Mouse (Mus musculus) forebrain, embryonic 12.5 days (tissue): ENCODE measurements at regions not wholly inside any gene's neighbourhood (a gene's known extent, or its start where the extent isn't known, plus 50 kb on each side); places are given as distances from the start of the nearest gene placed in this dataset.

ENCODE experiments used
- ATAC-seq: fragments of 200-750 bp; cut with Nextera tagmentation; 2 replicates; pipeline ENCODE4 v1.8.0; 2017; ENCODE audit warnings: moderate TSS enrichment; ENCODE audit not compliant: low FRiP score
- H3K27ac ChIP-seq: fragments of 300-500 bp; sonication (generic); 2 replicates; pipeline ENCODE4 v1.5.1; 2016; ENCODE audit warnings: mild to moderate bottlenecking
- H3K27me3 ChIP-seq: fragments of 300-500 bp; sonication (generic); 2 replicates; pipeline ENCODE4 v1.6.1; 2016; ENCODE audit warnings: mild to moderate bottlenecking
- H3K36me3 ChIP-seq: fragments of 300-500 bp; sonication (generic); replicated peaks from 2 replicates; pipeline ENCODE4 v1.6.1; 2016; ENCODE audit warnings: mild to moderate bottlenecking
- H3K4me1 ChIP-seq: fragments of 300-500 bp; sonication (generic); 2 replicates; pipeline ENCODE4 v1.6.1; 2016
- H3K4me2 ChIP-seq: fragments of 300-500 bp; sonication (generic); 2 replicates; pipeline ENCODE4 v1.6.1; 2016; ENCODE audit warnings: mild to moderate bottlenecking, moderate library complexity
- H3K4me3 ChIP-seq: fragments of 300-500 bp; sonication (generic); replicated peaks from 2 replicates; pipeline ENCODE4 v1.5.1; 2016; ENCODE audit warnings: mild to moderate bottlenecking
- H3K9ac ChIP-seq: fragments of 300-500 bp; sonication (generic); 2 replicates; pipeline ENCODE4 v1.6.1; 2016; ENCODE audit warnings: mild to moderate bottlenecking
- H3K9me3 ChIP-seq: fragments of 300-500 bp; sonication (generic); 2 replicates; pipeline ENCODE4 v1.6.1; 2016
- WGBS: fragments of 180-500 bp; shearing (Covaris S2); methylation state at CpG from one replicate; pipeline ENCODE4 v1.1.7; 2016; 5-methylcytosine and 5-hydroxymethylcytosine counted together

GRCm38 (mm10) chr12:71370091-71370490 lies 60.4 kb downstream of the Dact1 start:
- no peaks in the 10 kb centered on the region for H3K9me3 ChIP-seq
- no peak overlapping the region for H3K4me2 ChIP-seq
- H3K27ac ChIP-seq: no peak overlapping the region
- no peaks in the 10 kb centered on the region; the same call in 1 of the 2 replicates for H3K27me3 ChIP-seq
- WGBS: 62% methylated on average over 5 of the region's 5 CpGs
- no peak overlapping the region for H3K4me3 ChIP-seq
- no peak for ATAC-seq
- peaks cover 8% of the 10 kb centered on the region; the same call in 1 of the 2 replicates for H3K4me1 ChIP-seq
- H3K36me3 ChIP-seq: no peaks in the 10 kb centered on the region
- H3K9ac ChIP-seq: no peak overlapping the region

GRCm38 (mm10) chr12:71371948-71372347 lies 62.3 kb downstream of the Dact1 start:
- 71% methylated on average over 5 of the region's 5 CpGs for WGBS

GRCm38 (mm10) chr12:71373633-71374032 lies 63.9 kb downstream of the Dact1 start:
- H3K9ac ChIP-seq: no peak overlapping the region
- no peaks in the 10 kb centered on the region for H3K36me3 ChIP-seq
- H3K27me3 ChIP-seq: no peaks in the 10 kb centered on the region; the same call in 1 of the 2 replicates
- no peak overlapping the region for H3K4me2 ChIP-seq
- no peak overlapping the region for H3K27ac ChIP-seq
- WGBS: 70% methylated on average over 2 of the region's 2 CpGs
- ATAC-seq: no peak
- H3K4me1 ChIP-seq: peaks cover 10% of the 10 kb centered on the region; the same call in 1 of the 2 replicates
- H3K9me3 ChIP-seq: no peaks in the 10 kb centered on the region
- H3K4me3 ChIP-seq: no peak overlapping the region

More at GRCm38 (mm10) chr12:71371948-71372347, 62.3 kb downstream of the Dact1 start:
- Histone ChIP-seq H3K27me3 (no peaks in the 10 kb centered on the region; the same call in 1 of the 2 replicates), H3K4me3 (no peak overlapping the region), H3K4me2 (no peak overlapping the region), H3K9me3 (no peaks in the 10 kb centered on the region), H3K9ac (no peak overlapping the region), H3K36me3 (no peaks in the 10 kb centered on the region), H3K4me1 (peaks cover 8% of the 10 kb centered on the region; the same call in 1 of the 2 replicates), H3K27ac (no peak overlapping the region)
- ATAC-seq: no peak

- H3K4me2 ChIP-seq: no peak overlapping the region
- H3K4me3 ChIP-seq: no peak overlapping the region
- H3K9ac ChIP-seq: no peak overlapping the region
- 61% methylated on average over 8 of the region's 8 CpGs for WGBS
- H3K9me3 ChIP-seq: no peaks in the 10 kb centered on the region
- peaks cover 10% of the 10 kb centered on the region; the same call in 1 of the 2 replicates for H3K4me1 ChIP-seq
- no peaks in the 10 kb centered on the region for H3K36me3 ChIP-seq
- no peak for ATAC-seq
- H3K27me3 ChIP-seq: no peaks in the 10 kb centered on the region; the same call in 1 of the 2 replicates
- no peak overlapping the region for H3K27ac ChIP-seq
Measured at GRCm38 (mm10) chr12:71376446-71376845, 66.8 kb downstream of the Dact1 start.

- no peaks in the 10 kb centered on the region; the same call in 1 of the 2 replicates for H3K27me3 ChIP-seq
- H3K4me1 ChIP-seq: peaks cover 10% of the 10 kb centered on the region; the same call in 1 of the 2 replicates
- H3K36me3 ChIP-seq: no peaks in the 10 kb centered on the region
- ATAC-seq: no peak
- H3K4me2 ChIP-seq: no peak overlapping the region
- no peak overlapping the region for H3K9ac ChIP-seq
- WGBS: 70% methylated on average over 9 of the region's 9 CpGs
- H3K9me3 ChIP-seq: no peaks in the 10 kb centered on the region
- no peak overlapping the region for H3K27ac ChIP-seq
- no peak overlapping the region for H3K4me3 ChIP-seq
Measured at GRCm38 (mm10) chr12:71376966-71377365, 67.3 kb downstream of the Dact1 start.

GRCm38 (mm10) chr12:71379626-71380423 lies 70.1 kb downstream of the Dact1 start:
- Histone ChIP-seq H3K4me2 (no peak overlapping the region), H3K27ac (no peak overlapping the region), H3K36me3 (no peaks in the 10 kb centered on the region), H3K27me3 (no peaks in the 10 kb centered on the region; the same call in 1 of the 2 replicates), H3K4me1 (peaks cover 7% of the 10 kb centered on the region; the same call in 1 of the 2 replicates), H3K9ac (no peak overlapping the region), H3K4me3 (no peak overlapping the region), H3K9me3 (no peaks in the 10 kb centered on the region)
- WGBS: 89% methylated on average over 8 of the region's 8 CpGs
- no peak for ATAC-seq

- Histone ChIP-seq H3K9me3 (no peaks in the 10 kb centered on the region), H3K27me3 (no peaks in the 10 kb centered on the region), H3K4me1 (peaks cover 7% of the 10 kb centered on the region; the same call in 1 of the 2 replicates), H3K27ac (no peak overlapping the region), H3K4me2 (no peak overlapping the region), H3K36me3 (no peaks in the 10 kb centered on the region), H3K9ac (no peak overlapping the region), H3K4me3 (no peak overlapping the region)
- ATAC-seq: no peak
- 88% methylated on average over 3 of the region's 3 CpGs for whole genome bisulfite sequencing
Measured at GRCm38 (mm10) chr12:71380424-71380761, 70.7 kb downstream of the Dact1 start.

- Histone ChIP-seq H3K36me3 (no peaks in the 10 kb centered on the region), H3K4me3 (no peak overlapping the region), H3K9ac (no peak overlapping the region), H3K27ac (no peak overlapping the region), H3K27me3 (no peaks in the 10 kb centered on the region), H3K4me2 (no peak overlapping the region), H3K9me3 (no peaks in the 10 kb centered on the region), H3K4me1 (no peaks in the 10 kb centered on the region)
- ATAC-seq: no peak
- 91% methylated on average over 3 of the region's 3 CpGs for WGBS
Measured at GRCm38 (mm10) chr12:71386251-71386650, 76.6 kb downstream of the Dact1 start.

GRCm38 (mm10) chr12:71391481-71391880 lies 81.8 kb downstream of the Dact1 start:
- Histone ChIP-seq H3K27ac (no peak overlapping the region), H3K36me3 (no peaks in the 10 kb centered on the region), H3K4me2 (no peak overlapping the region), H3K4me1 (no peaks in the 10 kb centered on the region), H3K9me3 (no peaks in the 10 kb centered on the region), H3K4me3 (no peak overlapping the region), H3K9ac (no peak overlapping the region), H3K27me3 (no peaks in the 10 kb centered on the region)
- no peak for ATAC-seq
- 89% methylated on average over 6 of the region's 6 CpGs for WGBS

- Histone ChIP-seq H3K4me2 (no peak overlapping the region), H3K9me3 (no peaks in the 10 kb centered on the region), H3K36me3 (no peaks in the 10 kb centered on the region), H3K4me1 (no peaks in the 10 kb centered on the region; the same call in 1 of the 2 replicates), H3K4me3 (no peak overlapping the region), H3K9ac (no peak overlapping the region), H3K27ac (no peak overlapping the region), H3K27me3 (no peaks in the 10 kb centered on the region)
- 89% methylated on average over 1 of the region's 1 CpGs for WGBS
- ATAC-seq: no peak
Measured at GRCm38 (mm10) chr12:71393752-71394151, 84.1 kb downstream of the Dact1 start.

GRCm38 (mm10) chr12:71397456-71397855 lies 87.8 kb downstream of the Dact1 start:
- no peak overlapping the region for H3K4me2 ChIP-seq
- no peak overlapping the region for H3K4me3 ChIP-seq
- 95% methylated on average over 7 of the region's 7 CpGs for WGBS
- H3K9me3 ChIP-seq: no peaks in the 10 kb centered on the region
- H3K27me3 ChIP-seq: no peaks in the 10 kb centered on the region
- ATAC-seq: no peak
- H3K36me3 ChIP-seq: no peaks in the 10 kb centered on the region
- no peak overlapping the region for H3K27ac ChIP-seq
- H3K4me1 ChIP-seq: peaks cover 9% of the 10 kb centered on the region; the same call in 1 of the 2 replicates
- H3K9ac ChIP-seq: no peak overlapping the region

GRCm38 (mm10) chr12:71398701-71399100 lies 89.0 kb downstream of the Dact1 start:
- 96% methylated on average over 3 of the region's 3 CpGs for WGBS
- Histone ChIP-seq H3K4me1 (peaks cover 9% of the 10 kb centered on the region; the same call in 1 of the 2 replicates), H3K4me2 (no peak overlapping the region), H3K9me3 (no peaks in the 10 kb centered on the region), H3K27ac (no peak overlapping the region), H3K36me3 (no peaks in the 10 kb centered on the region), H3K9ac (no peak overlapping the region), H3K4me3 (no peak overlapping the region), H3K27me3 (no peaks in the 10 kb centered on the region)
- ATAC-seq: no peak

GRCm38 (mm10) chr12:71400201-71400600 lies 90.5 kb downstream of the Dact1 start:
- Histone ChIP-seq H3K9me3 (no peaks in the 10 kb centered on the region), H3K27me3 (no peaks in the 10 kb centered on the region), H3K4me2 (no peak overlapping the region), H3K27ac (no peak overlapping the region), H3K36me3 (no peaks in the 10 kb centered on the region), H3K4me1 (peaks cover 9% of the 10 kb centered on the region; the same call in 1 of the 2 replicates), H3K4me3 (no peak overlapping the region), H3K9ac (no peak overlapping the region)
- 89% methylated on average over 6 of the region's 6 CpGs for WGBS
- ATAC-seq: no peak
